Mouse (Mus musculus): ENCODE data around the gene Ddx39. TPM values are rescaled to one million over a fixed set of nuclear protein-coding genes. Genes with fewer than 3 reads are reported as not detected.

The Ddx39 gene
- polyA plus RNA-seq, 1 experiment = 39.2 TPM

DNA sequence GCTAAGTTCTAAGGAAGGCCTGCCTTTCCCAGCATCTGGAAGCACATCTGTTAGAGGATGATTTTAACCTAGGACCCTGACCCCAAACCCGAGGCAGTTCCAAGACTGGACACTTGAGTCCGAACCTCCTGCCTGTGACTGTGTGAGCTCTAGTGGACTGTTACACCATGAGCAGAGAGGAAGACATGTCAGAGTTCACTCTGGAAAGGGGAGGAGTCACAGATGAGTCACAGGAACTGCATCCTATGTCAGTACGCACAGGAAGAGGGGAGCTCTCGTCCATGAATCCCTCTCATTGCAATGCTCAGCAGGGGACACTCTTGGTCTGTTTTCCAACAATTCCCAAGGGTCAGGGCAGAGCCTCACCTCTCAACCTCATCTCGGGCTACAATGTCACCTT is 42.0 kb upstream of the Ddx39 start:
- Histone ChIP-seq H3K4me1 (ENCODE audit: control insufficient read depth, insufficient read depth, insufficient read length, low read length) (peaks cover 11% of the 10 kb centered on the region), H3K27ac (ENCODE audit: insufficient read depth, low read depth, low read length) (no peak overlapping the region), H3K27me3 (ENCODE audit: control insufficient read depth, insufficient read depth, low read length) (no peaks in the 10 kb centered on the region), H3K4me3 (ENCODE audit: low read depth, low read length) (no peak overlapping the region), H3K36me3 (ENCODE audit: control insufficient read depth, insufficient read depth, low read length) (peaks cover 70% of the 10 kb centered on the region)
- TF ChIP-seq POLR2A (IDR thresholded peaks at IDR 0.05; ENCODE audit: low read depth, low read length) (no peak), CTCF (IDR thresholded peaks at IDR 0.05; ENCODE audit: extremely low read depth, insufficient read length, insufficient replicate concordance, low read depth, low read length) (no peak)
- WGBS = 69% methylated on average over 5 of the region's 5 CpGs

DNA sequence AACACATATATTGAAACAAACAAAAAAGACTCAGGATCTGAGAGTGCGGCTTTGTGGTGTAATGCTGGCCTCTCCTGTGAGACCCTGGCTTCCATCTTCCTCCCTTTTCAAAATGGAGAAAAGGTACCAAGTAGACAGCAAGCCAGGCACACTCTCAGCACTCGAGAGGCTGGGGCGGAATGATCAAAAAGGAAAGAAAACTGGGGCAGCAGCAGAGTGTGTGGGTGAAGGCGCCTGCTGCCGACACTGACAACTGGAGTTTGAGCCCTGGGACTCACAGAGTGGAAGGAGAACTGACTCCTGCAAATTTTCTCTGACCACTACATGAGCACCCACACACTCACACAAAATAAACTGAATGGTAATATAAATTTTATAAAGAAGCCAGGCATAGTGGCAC is 40.5 kb upstream of the Ddx39 start:
- peaks cover 81% of the 10 kb centered on the region for H3K36me3 ChIP-seq (ENCODE audit: control insufficient read depth, insufficient read depth, low read length)
- no peaks in the 10 kb centered on the region for H3K27me3 ChIP-seq (ENCODE audit: control insufficient read depth, insufficient read depth, low read length)
- WGBS = 90% methylated on average over 5 of the region's 5 CpGs
- H3K27ac ChIP-seq (ENCODE audit: insufficient read depth, low read depth, low read length) = no peak overlapping the region
- TF ChIP-seq POLR2A (IDR thresholded peaks at IDR 0.05; ENCODE audit: low read depth, low read length) (no peak), CTCF (IDR thresholded peaks at IDR 0.05; ENCODE audit: extremely low read depth, insufficient read length, insufficient replicate concordance, low read depth, low read length) (no peak)
- no peak overlapping the region for H3K4me3 ChIP-seq (ENCODE audit: low read depth, low read length)
- no peaks in the 10 kb centered on the region for H3K4me1 ChIP-seq (ENCODE audit: control insufficient read depth, insufficient read depth, insufficient read length, low read length)

DNA sequence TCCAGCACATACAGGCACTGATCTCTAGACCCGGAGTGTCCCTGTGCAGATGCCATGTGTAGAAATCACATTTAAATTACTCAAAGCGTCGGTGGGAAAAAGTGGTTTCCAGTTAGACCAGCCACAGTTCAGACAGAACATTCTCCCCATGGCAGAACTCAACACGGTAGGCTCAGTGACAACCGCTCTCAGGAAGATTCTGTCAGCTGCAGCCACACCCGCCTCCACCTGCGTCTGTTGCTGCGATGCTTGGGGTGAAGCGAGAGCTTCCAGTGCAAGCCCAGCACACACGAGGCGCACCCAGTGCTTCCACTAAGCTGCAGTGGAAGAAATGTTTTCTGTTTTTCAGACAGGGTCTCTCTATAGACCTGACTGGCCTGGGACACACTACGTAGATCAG is 35.1 kb upstream of the Ddx39 start:
- no peaks in the 10 kb centered on the region for H3K27me3 ChIP-seq (ENCODE audit: control insufficient read depth, insufficient read depth, low read length)
- H3K36me3 ChIP-seq (ENCODE audit: control insufficient read depth, insufficient read depth, low read length) = peaks cover 79% of the 10 kb centered on the region
- 93% methylated on average over 12 of the region's 12 CpGs for WGBS
- TF ChIP-seq POLR2A (IDR thresholded peaks at IDR 0.05; ENCODE audit: low read depth, low read length) = no peak
- no peak for TF ChIP-seq CTCF (IDR thresholded peaks at IDR 0.05; ENCODE audit: extremely low read depth, insufficient read length, insufficient replicate concordance, low read depth, low read length)
- H3K4me1 ChIP-seq (ENCODE audit: control insufficient read depth, insufficient read depth, insufficient read length, low read length) = no peaks in the 10 kb centered on the region
- no peak overlapping the region for H3K27ac ChIP-seq (ENCODE audit: insufficient read depth, low read depth, low read length)
- H3K4me3 ChIP-seq (ENCODE audit: low read depth, low read length) = no peak overlapping the region

DNA sequence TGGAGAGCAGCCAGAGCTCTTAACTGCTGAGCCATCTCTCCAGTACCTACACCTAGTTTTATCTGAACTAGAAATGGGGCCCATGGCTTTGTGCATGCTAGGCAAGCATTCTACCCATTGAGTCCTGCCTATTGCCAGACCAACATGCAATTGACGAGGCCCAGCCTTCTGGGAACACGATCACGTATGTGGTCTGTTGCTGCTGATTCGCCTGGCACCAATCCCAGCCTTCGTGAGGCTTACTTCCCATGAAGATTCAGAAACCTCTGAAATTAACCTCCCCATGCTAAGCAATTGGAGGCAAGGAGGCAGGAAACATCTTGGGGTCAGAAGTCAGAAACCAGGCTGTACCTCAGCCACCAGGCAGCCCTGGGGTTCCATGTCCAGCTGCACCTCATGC is 34.4 kb upstream of the Ddx39 start:
- Histone ChIP-seq H3K4me1 (ENCODE audit: control insufficient read depth, insufficient read depth, insufficient read length, low read length) (no peaks in the 10 kb centered on the region), H3K27ac (ENCODE audit: insufficient read depth, low read depth, low read length) (no peak overlapping the region)
- no peak for TF ChIP-seq CTCF (IDR thresholded peaks at IDR 0.05; ENCODE audit: extremely low read depth, insufficient read length, insufficient replicate concordance, low read depth, low read length)
- no peak for TF ChIP-seq POLR2A (IDR thresholded peaks at IDR 0.05; ENCODE audit: low read depth, low read length)

DNA sequence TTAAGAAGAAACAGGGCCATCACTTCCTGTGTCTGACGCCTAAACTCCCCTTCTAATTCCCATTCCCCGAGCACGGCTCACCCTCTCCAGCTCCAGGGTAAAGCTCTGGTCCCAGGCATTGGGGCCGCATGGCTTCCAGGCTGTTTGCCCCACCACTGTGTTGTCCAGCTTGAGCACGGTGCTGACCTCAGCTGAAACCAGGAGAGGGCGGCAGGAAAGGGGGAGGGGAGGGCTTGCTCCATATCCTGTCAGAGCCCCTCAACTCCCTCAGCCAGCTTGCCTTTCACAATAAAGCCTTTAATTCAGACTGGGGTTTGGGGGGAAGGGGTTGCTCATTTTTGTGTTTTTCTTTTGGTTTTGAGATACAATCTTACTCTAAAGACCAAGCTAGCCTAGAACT is 33.9 kb upstream of the Ddx39 start:
- 78% methylated on average over 6 of the region's 6 CpGs for WGBS
- H3K36me3 ChIP-seq (ENCODE audit: control insufficient read depth, insufficient read depth, low read length) = peaks cover 84% of the 10 kb centered on the region
- H3K4me1 ChIP-seq (ENCODE audit: control insufficient read depth, insufficient read depth, insufficient read length, low read length) = no peaks in the 10 kb centered on the region
- H3K27ac ChIP-seq (ENCODE audit: insufficient read depth, low read depth, low read length) = no peak overlapping the region
- H3K27me3 ChIP-seq (ENCODE audit: control insufficient read depth, insufficient read depth, low read length) = no peaks in the 10 kb centered on the region
- no peak overlapping the region for H3K4me3 ChIP-seq (ENCODE audit: low read depth, low read length)
- TF ChIP-seq POLR2A (IDR thresholded peaks at IDR 0.05; ENCODE audit: low read depth, low read length) (no peak), CTCF (IDR thresholded peaks at IDR 0.05; ENCODE audit: extremely low read depth, insufficient read length, insufficient replicate concordance, low read depth, low read length) (no peak)

More for the DNA sequence above, 34.4 kb upstream of the Ddx39 start:
- Histone ChIP-seq H3K4me3 (ENCODE audit: low read depth, low read length) (no peak overlapping the region), H3K27me3 (ENCODE audit: control insufficient read depth, insufficient read depth, low read length) (no peaks in the 10 kb centered on the region), H3K36me3 (ENCODE audit: control insufficient read depth, insufficient read depth, low read length) (peaks cover 83% of the 10 kb centered on the region)
- WGBS = 86% methylated on average over 5 of the region's 5 CpGs

DNA sequence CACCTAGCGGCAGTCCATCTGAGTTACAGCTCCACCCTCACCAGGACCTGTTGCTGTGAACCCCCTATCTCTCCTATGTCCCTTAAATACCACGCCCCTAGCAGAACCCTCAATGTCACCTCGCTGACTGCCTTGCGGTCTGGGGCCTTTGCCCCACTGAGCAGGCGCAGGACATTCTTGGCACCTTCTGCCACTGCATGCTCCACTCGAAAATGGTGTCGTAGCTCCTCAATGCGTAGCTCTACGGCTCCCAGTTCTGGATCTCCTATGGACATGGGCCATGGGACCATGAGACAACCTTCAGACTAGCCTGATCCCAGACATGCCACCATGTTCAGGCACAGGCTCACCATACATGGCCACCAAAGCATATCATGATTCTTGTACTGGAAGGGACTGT is 30.5 kb upstream of the Ddx39 start:
- no peak for TF ChIP-seq POLR2A (IDR thresholded peaks at IDR 0.05; ENCODE audit: low read depth, low read length)
- no peak for TF ChIP-seq CTCF (IDR thresholded peaks at IDR 0.05; ENCODE audit: extremely low read depth, insufficient read length, insufficient replicate concordance, low read depth, low read length)
- WGBS = 96% methylated on average over 9 of the region's 9 CpGs
- Histone ChIP-seq H3K36me3 (ENCODE audit: control insufficient read depth, insufficient read depth, low read length) (peaks cover 60% of the 10 kb centered on the region), H3K4me3 (ENCODE audit: low read depth, low read length) (no peak overlapping the region), H3K4me1 (ENCODE audit: control insufficient read depth, insufficient read depth, insufficient read length, low read length) (no peaks in the 10 kb centered on the region), H3K27ac (ENCODE audit: insufficient read depth, low read depth, low read length) (no peak overlapping the region), H3K27me3 (ENCODE audit: control insufficient read depth, insufficient read depth, low read length) (no peaks in the 10 kb centered on the region)

DNA sequence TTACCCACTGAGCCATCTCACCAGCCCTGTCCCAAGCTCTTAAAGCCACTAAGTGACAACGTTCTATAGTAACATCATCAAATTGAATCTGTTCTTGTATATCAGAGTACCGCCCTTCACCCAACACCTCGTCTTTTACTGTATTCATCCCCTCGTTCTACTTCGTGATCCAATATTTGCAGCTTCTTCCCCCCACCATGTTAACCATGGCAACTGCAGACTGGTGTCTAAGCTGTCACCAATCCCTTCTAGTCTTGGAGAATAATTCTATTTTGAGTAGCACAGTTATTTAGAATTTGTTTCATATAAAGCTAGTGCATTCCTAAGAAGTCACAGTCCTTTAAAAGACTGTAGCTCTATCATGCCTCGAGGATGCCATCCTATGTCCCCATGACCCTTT is 25.7 kb upstream of the Ddx39 start:
- H3K27me3 ChIP-seq (ENCODE audit: control insufficient read depth, insufficient read depth, low read length) = no peaks in the 10 kb centered on the region
- peaks cover 6% of the 10 kb centered on the region; the same call in 1 of the 2 replicates for H3K4me1 ChIP-seq (ENCODE audit: control insufficient read depth, insufficient read depth, insufficient read length, low read length)
- H3K4me3 ChIP-seq (ENCODE audit: low read depth, low read length) = no peak overlapping the region
- no peak overlapping the region for H3K27ac ChIP-seq (ENCODE audit: insufficient read depth, low read depth, low read length)
- TF ChIP-seq POLR2A (IDR thresholded peaks at IDR 0.05; ENCODE audit: low read depth, low read length) (no peak), CTCF (IDR thresholded peaks at IDR 0.05; ENCODE audit: extremely low read depth, insufficient read length, insufficient replicate concordance, low read depth, low read length) (no peak)
- peaks cover 48% of the 10 kb centered on the region for H3K36me3 ChIP-seq (ENCODE audit: control insufficient read depth, insufficient read depth, low read length)
- 93% methylated on average over 6 of the region's 6 CpGs for WGBS
